Mouse (Mus musculus): ENCODE measurements around the gene Dpp6.

GRCm38 (mm10) chr5:27685162-27685561 is 868.2 kb downstream of the Dpp6 start:
- TF ChIP-seq CTCF (IDR thresholded peaks at IDR 0.05; ENCODE audit: low read depth, low read length), result no peak
- no peak for TF ChIP-seq GATA1 (IDR thresholded peaks at IDR 0.05; ENCODE audit: borderline replicate concordance, low read length)
- no peak for TF ChIP-seq TAL1 (conservative IDR thresholded peaks at IDR 0.05; ENCODE audit: low read depth, low read length)
- no peak for TF ChIP-seq POLR2AphosphoS5 (IDR thresholded peaks at IDR 0.05; ENCODE audit: insufficient replicate concordance, low read depth, low read length)

All from G1E (cell line).